Mouse (Mus musculus): ENCODE measurements around the gene Prrc2b.

- no peak for TF ChIP-seq CTCF (IDR thresholded peaks at IDR 0.05; ENCODE audit: low read depth)
- no peak for TF ChIP-seq EP300 (IDR thresholded peaks at IDR 0.05; ENCODE audit: low read depth)
These were observed 31.2 kb downstream of the Prrc2b start for GRCm38 (mm10) chr2:32182119-32182518.
